Mouse (Mus musculus) ES-Bruce4 (cell line): ENCODE measurements around the gene Rps3a1. TPM values are rescaled to one million over a fixed set of nuclear protein-coding genes. Genes with fewer than 3 reads are reported as not detected.

Source experiments
- H3K27ac ChIP-seq: 2 replicates; pipeline ENCODE4 v1.5.1; 2012; ENCODE audit warnings: low read length, inconsistent platforms; ENCODE audit not compliant: insufficient read depth
- H3K27me3 ChIP-seq: 2 replicates; pipeline ENCODE4 v1.6.1; 2012; ENCODE audit warnings: mild to moderate bottlenecking, low read length, inconsistent platforms; ENCODE audit not compliant: control insufficient read depth, poor library complexity, insufficient read depth, severe bottlenecking
- H3K36me3 ChIP-seq: 2 replicates; pipeline ENCODE4 v1.6.1; 2012; ENCODE audit warnings: inconsistent platforms, mild to moderate bottlenecking, low read length, moderate library complexity; ENCODE audit not compliant: control insufficient read depth, poor library complexity, insufficient read depth, severe bottlenecking
- H3K4me1 ChIP-seq: one replicate; pipeline ENCODE4 v1.8.1; 2011; ENCODE audit warnings: low read length; ENCODE audit not compliant: control insufficient read depth, insufficient read depth
- H3K4me3 ChIP-seq: 2 replicates; pipeline ENCODE4 v1.5.1; 2011; ENCODE audit warnings: low read depth, mild to moderate bottlenecking, low read length
- H3K9ac ChIP-seq: 2 replicates; pipeline ENCODE4 v1.6.1; 2012; ENCODE audit warnings: low read depth, mild to moderate bottlenecking, inconsistent platforms; ENCODE audit not compliant: poor library complexity, severe bottlenecking
- H3K9me3 ChIP-seq: replicated peaks from 2 replicates; pipeline ENCODE4 v1.6.1; 2012; ENCODE audit warnings: mild to moderate bottlenecking, low read length, inconsistent platforms; ENCODE audit not compliant: control insufficient read depth, poor library complexity, insufficient read depth, severe bottlenecking
- CTCF ChIP-seq: IDR thresholded peaks from one replicate; pipeline ENCODE4 v1.8.1; 2011; ENCODE audit warnings: low read depth, low read length
- EP300 ChIP-seq: IDR thresholded peaks from 2 replicates; pipeline ENCODE4 v1.6.1; 2011; ENCODE audit warnings: low read depth, low read length; ENCODE audit not compliant: insufficient read depth
- POLR2A ChIP-seq: IDR thresholded peaks from one replicate; pipeline ENCODE4 v1.8.1; 2011; ENCODE audit warnings: low read length; ENCODE audit not compliant: insufficient read depth
- polyA plus RNA-seq: library from polyadenylated mRNA; stranded (reverse); fragments of >200 nt; gene quantifications from 2 replicates; pipeline ENCODE4 v1.2.4, GENCODE M21; 2011; ENCODE audit warnings: low read depth; ENCODE audit not compliant: missing spikeins, insufficient read depth, insufficient read length

Gene Rps3a1
- polyA plus RNA-seq, 1 experiment = 1,750 TPM

GRCm38 (mm10) chr3:86123251-86123746, 19.2 kb downstream of the Rps3a1 start:
- H3K4me3 ChIP-seq = no peak overlapping the region
- H3K27me3 ChIP-seq = no peaks in the 10 kb centered on the region
- no peak overlapping the region for H3K9ac ChIP-seq
- no peak for TF ChIP-seq POLR2A
- TF ChIP-seq CTCF = no peak
- no peak for TF ChIP-seq EP300
- H3K4me1 ChIP-seq = peaks cover 3% of the 10 kb centered on the region
- H3K27ac ChIP-seq = no peak overlapping the region
- H3K36me3 ChIP-seq = peaks cover 18% of the 10 kb centered on the region
- no peaks in the 10 kb centered on the region for H3K9me3 ChIP-seq

- Histone ChIP-seq H3K27me3 (no peaks in the 10 kb centered on the region), H3K9ac (no peak overlapping the region), H3K4me1 (peaks cover 3% of the 10 kb centered on the region), H3K4me3 (no peak overlapping the region), H3K9me3 (no peaks in the 10 kb centered on the region), H3K36me3 (peaks cover 16% of the 10 kb centered on the region), H3K27ac (no peak overlapping the region)
- TF ChIP-seq CTCF (peak; percentile 37), EP300 (no peak), POLR2A (no peak)
Measured at GRCm38 (mm10) chr3:86122156-86122555, 20.3 kb downstream of the Rps3a1 start.

GRCm38 (mm10) chr3:86119237-86119932, 23.1 kb downstream of the Rps3a1 start:
- Histone ChIP-seq H3K36me3 (peaks cover 13% of the 10 kb centered on the region), H3K4me3 (no peak overlapping the region), H3K9me3 (peaks cover 2% of the 10 kb centered on the region; the same call in 1 of the 2 replicates), H3K27me3 (no peaks in the 10 kb centered on the region), H3K4me1 (peaks cover 3% of the 10 kb centered on the region), H3K27ac (no peak overlapping the region), H3K9ac (no peak overlapping the region)
- TF ChIP-seq POLR2A (no peak), CTCF (no peak), EP300 (no peak)

DNA sequence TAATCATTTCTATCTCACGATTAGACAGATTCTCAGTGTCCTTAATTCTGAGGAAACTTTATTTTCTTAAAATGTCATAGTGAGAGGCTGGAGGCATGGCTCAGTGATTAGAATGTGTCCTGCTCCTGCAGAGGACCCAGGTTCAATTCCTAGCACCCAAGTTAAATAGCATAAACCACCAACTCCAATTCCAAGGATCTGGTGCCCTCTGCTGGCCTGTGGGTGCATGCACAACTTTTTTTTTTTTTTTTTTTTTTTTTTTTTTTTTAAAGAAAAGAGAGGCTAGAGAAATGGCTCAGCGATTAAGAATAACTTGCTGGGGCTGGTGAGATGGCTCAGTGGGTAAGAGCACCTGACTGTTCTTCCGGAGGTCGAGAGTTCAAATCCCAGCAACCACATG, 25.6 kb downstream of the Rps3a1 start:
- peaks cover 3% of the 10 kb centered on the region for H3K4me1 ChIP-seq
- peaks cover 3% of the 10 kb centered on the region; the same call in 1 of the 2 replicates for H3K36me3 ChIP-seq
- no peak overlapping the region for H3K9ac ChIP-seq
- H3K27ac ChIP-seq = no peak overlapping the region
- TF ChIP-seq EP300 (no peak), POLR2A (no peak), CTCF (no peak)
- no peak overlapping the region for H3K4me3 ChIP-seq
- H3K27me3 ChIP-seq = no peaks in the 10 kb centered on the region
- peaks cover 2% of the 10 kb centered on the region; the same call in 1 of the 2 replicates for H3K9me3 ChIP-seq

DNA sequence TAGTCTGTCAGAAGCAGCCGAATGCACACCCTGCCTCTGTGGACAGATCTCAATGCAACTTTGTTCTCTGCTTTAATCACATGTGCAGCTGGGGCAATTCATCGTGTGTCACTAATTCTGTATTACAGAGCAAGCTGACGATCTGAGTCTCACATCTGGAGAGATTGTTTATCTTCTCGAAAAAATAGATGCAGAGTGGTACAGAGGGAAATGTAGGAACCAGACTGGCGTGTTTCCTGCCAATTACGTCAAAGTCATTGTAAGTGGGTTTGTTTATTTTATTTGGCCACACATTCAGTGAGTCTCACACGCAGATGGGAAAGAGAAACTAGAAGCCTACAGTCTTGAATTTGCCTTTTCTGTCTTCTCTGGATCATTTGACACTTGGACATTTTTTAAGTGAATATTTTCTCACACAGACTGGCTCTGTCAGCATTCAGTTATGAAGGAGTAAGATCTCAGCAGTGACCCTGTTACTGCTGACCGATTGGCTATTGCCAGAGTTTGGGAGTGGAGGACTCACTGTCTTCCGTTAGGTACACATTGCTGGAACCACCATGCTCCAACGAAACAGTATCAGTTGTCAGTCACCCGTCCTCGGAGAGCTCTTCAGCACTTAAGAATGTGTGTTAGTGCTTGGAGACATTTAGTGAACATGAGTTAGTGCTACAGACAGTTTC, 27.7 kb downstream of the Rps3a1 start:
- H3K9me3 ChIP-seq = peaks cover 2% of the 10 kb centered on the region; the same call in 1 of the 2 replicates
- H3K27me3 ChIP-seq = no peaks in the 10 kb centered on the region
- no peaks in the 10 kb centered on the region for H3K36me3 ChIP-seq
- TF ChIP-seq EP300 (no peak), CTCF (no peak), POLR2A (no peak)
- H3K9ac ChIP-seq = no peak overlapping the region
- no peak overlapping the region for H3K4me3 ChIP-seq
- H3K27ac ChIP-seq = no peak overlapping the region
- peaks cover 3% of the 10 kb centered on the region for H3K4me1 ChIP-seq

DNA sequence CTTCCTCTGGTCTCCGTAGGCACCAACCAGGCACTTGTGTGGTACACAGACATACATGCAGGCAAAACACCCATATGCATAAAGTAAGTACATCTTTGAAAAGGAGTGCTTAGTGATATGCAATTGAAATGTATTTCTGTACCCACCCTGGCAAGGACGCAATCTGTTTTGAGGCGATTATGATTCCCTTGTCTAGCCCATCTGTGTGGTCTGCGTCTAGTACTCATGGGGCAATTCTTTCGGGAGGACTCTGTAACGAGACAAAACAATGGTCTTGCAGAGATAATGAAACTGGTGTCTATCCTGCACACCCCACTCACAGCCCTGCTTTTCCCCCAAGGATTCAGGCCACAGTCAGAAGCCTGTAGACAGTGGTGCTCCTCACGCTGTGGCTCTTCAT, 29.7 kb downstream of the Rps3a1 start:
- TF ChIP-seq CTCF = no peak
- TF ChIP-seq EP300 = no peak
- H3K4me3 ChIP-seq = no peak overlapping the region
- H3K9me3 ChIP-seq = peaks cover 2% of the 10 kb centered on the region; the same call in 1 of the 2 replicates
- H3K36me3 ChIP-seq = no peaks in the 10 kb centered on the region
- H3K27me3 ChIP-seq = no peaks in the 10 kb centered on the region
- no peak overlapping the region for H3K27ac ChIP-seq
- H3K9ac ChIP-seq = no peak overlapping the region
- no peaks in the 10 kb centered on the region for H3K4me1 ChIP-seq
